Mouse (Mus musculus) lung, adult 10 weeks (tissue): Measurements from ENCODE around the gene Med25. TPM values are rescaled to one million over a fixed set of nuclear protein-coding genes. Genes with fewer than 3 reads are reported as not detected.

Source experiments
- polyA plus RNA-seq: library from polyadenylated mRNA; stranded (reverse); fragments of 350-450 nt; fragmentation: Illumina TruSeq; extraction: RNeasy Lipid Tissue Mini Kit (QIAGEN cat#74804); gene quantifications from one replicate; pipeline ENCODE4 v1.2.3, GENCODE M21; 2014; ENCODE audit warnings: low read depth, low replicate concordance; ENCODE audit not compliant: insufficient read depth

Gene Med25
- 22.3 TPM for polyA plus RNA-seq

GRCm38 (mm10) chr7:44892276-44892921 lies at the start of gene Med25:
Gene Med25, minus strand, starts transcription at chr7:44892712.

GRCm38 (mm10) chr7:44929204-44930151 lies 37.0 kb upstream of the Med25 start, which contains the start of gene Ap2a1:
Gene Ap2a1, minus strand, starts transcription at chr7:44929496.

GRCm38 (mm10) chr7:44895593-44896434 lies 3.3 kb upstream of the Med25 start, which contains the start of gene Fuz:
Gene Fuz, plus strand, starts transcription at chr7:44896079.

GRCm38 (mm10) chr7:44869697-44870528 lies 22.6 kb downstream of the Med25 start, which contains the start of gene Ptov1:
Gene Ptov1, minus strand, starts transcription at chr7:44869788.

GRCm38 (mm10) chr7:44857042-44857552 lies 35.4 kb downstream of the Med25 start, which contains the start of gene Pnkp:
Gene Pnkp, plus strand, starts transcription at chr7:44857139.

GRCm38 (mm10) chr7:44848561-44849415 lies 43.7 kb downstream of the Med25 start, which contains the start of the genes Akt1s1 and Tbc1d17:
Gene Akt1s1, plus strand, starts transcription at chr7:44848991.
Gene Tbc1d17, minus strand, starts transcription at chr7:44849079.

Other genes starting within 250 kb of the Med25 start
- gene Myh14, start 221.9 kb downstream of the Med25 start, polyA plus RNA-seq = 136 TPM
- not detected for gene Izumo2, start 184.0 kb downstream of the Med25 start, polyA plus RNA-seq
- gene Vrk3, start 144.3 kb downstream of the Med25 start, polyA plus RNA-seq = 29.2 TPM
- gene Zfp473, start 141.7 kb downstream of the Med25 start, polyA plus RNA-seq = 0.11 TPM
- gene Nup62, start 76.6 kb downstream of the Med25 start, polyA plus RNA-seq = 14.9 TPM
- 3.1 TPM for gene Il4i1, start 76.3 kb downstream of the Med25 start, polyA plus RNA-seq
- gene Atf5, start 76.1 kb downstream of the Med25 start, polyA plus RNA-seq = 83.0 TPM
- gene Akt1s1, start 43.7 kb downstream of the Med25 start, polyA plus RNA-seq = 36.7 TPM
- gene Tbc1d17, start 43.6 kb downstream of the Med25 start, polyA plus RNA-seq = 46.8 TPM
- 27.8 TPM for gene Pnkp, start 35.6 kb downstream of the Med25 start, polyA plus RNA-seq
- gene Ptov1, start 22.9 kb downstream of the Med25 start, polyA plus RNA-seq = 127 TPM
- gene Fuz, start 3.4 kb upstream of the Med25 start, polyA plus RNA-seq = 20.0 TPM
- gene Ap2a1, start 36.8 kb upstream of the Med25 start, polyA plus RNA-seq = 23.2 TPM
- gene Tsks, start 50.5 kb upstream of the Med25 start, polyA plus RNA-seq = not detected
- 2.5 TPM for gene Cpt1c, start 82.1 kb upstream of the Med25 start, polyA plus RNA-seq
- 126 TPM for gene Prmt1, start 93.9 kb upstream of the Med25 start, polyA plus RNA-seq
- gene Irf3, start 104.9 kb upstream of the Med25 start, polyA plus RNA-seq = 71.8 TPM
- gene Bcl2l12, start 106.0 kb upstream of the Med25 start, polyA plus RNA-seq = 14.9 TPM
- 15.5 TPM for gene Scaf1, start 123.7 kb upstream of the Med25 start, polyA plus RNA-seq
- 170 TPM for gene Rras, start 125.2 kb upstream of the Med25 start, polyA plus RNA-seq
- 10.4 TPM for gene Prr12, start 160.2 kb upstream of the Med25 start, polyA plus RNA-seq
- 36.8 TPM for gene Nosip, start 169.7 kb upstream of the Med25 start, polyA plus RNA-seq
- 23.4 TPM for gene Prrg2, start 170.0 kb upstream of the Med25 start, polyA plus RNA-seq
- gene Rcn3, start 199.5 kb upstream of the Med25 start, polyA plus RNA-seq = 83.1 TPM
- gene Fcgrt, start 211.1 kb upstream of the Med25 start, polyA plus RNA-seq = 91.4 TPM
- 1,585 TPM for gene Rps11, start 231.7 kb upstream of the Med25 start, polyA plus RNA-seq
- 3,762 TPM for gene Rpl13a, start 236.0 kb upstream of the Med25 start, polyA plus RNA-seq
- not detected for gene Gm45713, start 243.5 kb upstream of the Med25 start, polyA plus RNA-seq
- 39.0 TPM for gene Flt3l, start 243.7 kb upstream of the Med25 start, polyA plus RNA-seq